Mouse (Mus musculus) right cerebral cortex, adult 18-20 months (tissue): ENCODE measurements at regions not wholly inside any gene's neighbourhood (a gene's known extent, or its start where the extent isn't known, plus 50 kb on each side); places are given as distances from the start of the nearest gene placed in this dataset.

Experiments used
- DNase-seq: peaks from one replicate; pipeline ENCODE4 v3.0.0; 2022; ENCODE audit warnings: mixed read lengths

- DNase-seq: peak; percentile 6
Measured at GRCm38 (mm10) chr15:61395296-61395826, 472.5 kb upstream of the A1bg start.

- DNase-seq: no peak
Measured at GRCm38 (mm10) chr15:61380666-61381065, 457.9 kb upstream of the A1bg start.

- no peak for DNase-seq
Measured at GRCm38 (mm10) chr15:61366276-61366675, 443.5 kb upstream of the A1bg start.

- DNase-seq: no peak
Measured at GRCm38 (mm10) chr15:61365511-61365910, 442.7 kb upstream of the A1bg start.

GRCm38 (mm10) chr15:61364461-61364860 is 441.6 kb upstream of the A1bg start:
- no peak for DNase-seq

- DNase-seq: no peak
Measured at GRCm38 (mm10) chr15:61361254-61361653, 438.4 kb upstream of the A1bg start.

GRCm38 (mm10) chr15:61355344-61355743 is 432.5 kb upstream of the A1bg start:
- no peak for DNase-seq

- DNase-seq: no peak
Measured at GRCm38 (mm10) chr15:61351729-61352342, 429.0 kb upstream of the A1bg start.

GRCm38 (mm10) chr15:61345101-61345500 is 422.3 kb upstream of the A1bg start:
- DNase-seq: no peak

GRCm38 (mm10) chr15:61342618-61343017 is 419.8 kb upstream of the A1bg start:
- no peak for DNase-seq

GRCm38 (mm10) chr15:61327925-61328324 is 405.1 kb upstream of the A1bg start:
- DNase-seq: no peak

- DNase-seq: no peak
Measured at GRCm38 (mm10) chr15:61322243-61322642, 399.4 kb upstream of the A1bg start.

- DNase-seq: no peak
Measured at GRCm38 (mm10) chr15:61309452-61310165, 386.8 kb upstream of the A1bg start.

GRCm38 (mm10) chr15:61308936-61309335 is 386.1 kb upstream of the A1bg start:
- DNase-seq: peak; percentile 1

GRCm38 (mm10) chr15:61304546-61304945 is 381.7 kb upstream of the A1bg start:
- DNase-seq: no peak

GRCm38 (mm10) chr15:61299796-61300195 is 377.0 kb upstream of the A1bg start:
- no peak for DNase-seq

GRCm38 (mm10) chr15:61297447-61298208 is 374.8 kb upstream of the A1bg start:
- no peak for DNase-seq

GRCm38 (mm10) chr15:61294616-61295015 is 371.8 kb upstream of the A1bg start:
- DNase-seq: no peak

GRCm38 (mm10) chr15:61294131-61294530 is 371.3 kb upstream of the A1bg start:
- DNase-seq: no peak

- DNase-seq: no peak
Measured at GRCm38 (mm10) chr15:61268766-61269165, 346.0 kb upstream of the A1bg start.

GRCm38 (mm10) chr15:61259047-61259446 is 336.2 kb upstream of the A1bg start:
- DNase-seq: no peak

GRCm38 (mm10) chr15:61244511-61244910 is 321.7 kb upstream of the A1bg start:
- DNase-seq: no peak

GRCm38 (mm10) chr15:61242161-61242681 is 319.4 kb upstream of the A1bg start:
- no peak for DNase-seq
